Mouse (Mus musculus) C2C12 (cell line): Measurements from ENCODE around the gene Aktip.

Experiments
- CEBPB ChIP-seq: IDR thresholded peaks from one replicate; pipeline ENCODE4 v1.6.1; 2011; ENCODE audit warnings: low read depth, mild to moderate bottlenecking, control low read depth, moderate library complexity
- CTCF ChIP-seq: IDR thresholded peaks from one replicate; pipeline ENCODE4 v1.5.1; 2011; ENCODE audit not compliant: control insufficient read depth, insufficient read depth, insufficient read length
- FOSL1 ChIP-seq: IDR thresholded peaks from one replicate; pipeline ENCODE4 v1.8.0; 2011; ENCODE audit warnings: mild to moderate bottlenecking, low read length; ENCODE audit not compliant: poor library complexity, insufficient read depth, severe bottlenecking
- MAX ChIP-seq: IDR thresholded peaks from one replicate; pipeline ENCODE4 v1.6.1; 2011; ENCODE audit warnings: mild to moderate bottlenecking, control low read depth
- MYOG ChIP-seq: IDR thresholded peaks from one replicate; pipeline ENCODE4 v1.6.1; 2011; ENCODE audit not compliant: control insufficient read depth, insufficient read length; ENCODE audit errors: extremely low read depth
- USF1 ChIP-seq: IDR thresholded peaks from one replicate; pipeline ENCODE4 v1.6.1; 2011; ENCODE audit warnings: low read depth, mild to moderate bottlenecking, control low read depth, moderate library complexity

DNA sequence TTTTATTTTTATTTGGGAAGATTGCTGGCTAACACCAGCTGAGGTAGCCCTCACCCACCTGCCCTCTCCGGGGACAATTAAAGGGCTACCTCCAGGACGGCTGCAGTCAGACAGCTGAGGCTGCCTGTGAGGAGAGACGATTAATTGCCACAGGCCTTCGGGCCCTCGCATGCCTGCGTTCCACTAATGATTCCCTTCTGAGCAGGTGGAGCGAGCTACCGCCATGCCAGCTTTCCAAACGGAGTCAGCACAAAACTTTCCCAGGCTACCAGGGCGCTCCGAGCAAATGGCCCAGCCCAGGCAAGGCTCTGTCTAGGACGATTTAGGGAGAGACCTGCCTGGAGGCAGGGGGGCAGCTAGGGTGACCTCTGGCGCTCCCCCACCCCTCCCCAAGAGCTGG lies 28.2 kb downstream of the Aktip start:
- TF ChIP-seq CTCF (no peak), MAX (no peak), MYOG (no peak), USF1 (no peak), CEBPB (no peak), FOSL1 (no peak)
